In genomic region chr7:98407615-98408014, GRCm38 (mm10) we compare ENCODE assay signal across 21 mouse cellular contexts. TPM values are rescaled to one million over a fixed set of nuclear protein-coding genes. Genes with fewer than 3 reads are reported as not detected.
A peak's percentile ranks its signal among the peaks of the same experiment; 100 is the strongest.
DNase-seq lines count a peak whose midpoint lies in the region; ATAC-seq lines count a peak whose summit lies in the region.
"Had no signal": no experiment of that assay in that cellular context is flagged by ENCODE, and none has a peak within 500 bp of the region (broad histone marks: within the 10 kb centered on the region; RNA-seq: fewer than 3 reads in every experiment).

No protein-coding gene starts in this region.

- peak; percentile 68; the same call in 1 of the 2 replicates for ATAC-seq in common myeloid progenitor, adult 5-6 weeks (replicated peaks; ENCODE audit: low read depth, poor library complexity, severe bottlenecking)
- ATAC-seq in megakaryocyte, adult 5-6 weeks (ENCODE audit: poor library complexity, severe bottlenecking): peak; percentile 64
- no peak for ATAC-seq in megakaryocyte-erythroid progenitor cell, adult 5-6 weeks (replicated peaks; ENCODE audit: low FRiP score, low TSS enrichment, poor library complexity, severe bottlenecking)
- ATAC-seq: forebrain, embryonic 16.5 days; intestine, postnatal 0 days had no signal

- peak; percentile 60 for DNase-seq in A20 (ENCODE audit: low read depth, low spot score)
- no peak for DNase-seq in lung, postnatal 4 days
- DNase-seq in lung, postnatal 14 days: no peak
- DNase-seq: adrenal gland, adult 2 months; adrenal gland, postnatal 14 days; B cell, adult 2 months; cerebellum, adult 11-12 months; cerebellum, adult 8-10 months; cerebellum, postnatal 14 days; gastrocnemius, postnatal 10 days; gastrocnemius, postnatal 36 days; heart, adult 18-20 months; heart, postnatal 10 days; heart, postnatal 4 days had no signal

RNA-seq across cellular contexts. Expression of gene Gucy2d, which starts 32.6 kb away (rescaled TPM):
- total RNA-seq in common myeloid progenitor, adult 5-6 weeks (2017): not detected in 2 replicates
- not detected in 2 replicates for total RNA-seq in megakaryocyte, adult 5-6 weeks (2015)
- total RNA-seq in megakaryocyte, adult 5-6 weeks (2017): not detected in 2 replicates
- not detected in 2 replicates for total RNA-seq in megakaryocyte-erythroid progenitor cell, adult 5-6 weeks (2014; fragmentation: Nextera tagmentation)
- total RNA-seq in megakaryocyte-erythroid progenitor cell, adult 5-6 weeks (2017): not detected in 2 replicates
- total RNA-seq: adrenal gland, adult 2 months; adrenal gland, postnatal 14 days; adrenal gland, postnatal 4 days; gastrocnemius, postnatal 10 days; heart, postnatal 4 days; MEL had no signal

RNA-seq across cellular contexts. Expression of gene Tsku, which starts 46.5 kb away (rescaled TPM):
- total RNA-seq in common myeloid progenitor, adult 5-6 weeks (2017): not detected in 2 replicates
- total RNA-seq in megakaryocyte, adult 5-6 weeks (2015): not detected in 2 replicates
- total RNA-seq in megakaryocyte, adult 5-6 weeks (2017): 0.07 and 0.37 TPM in 2 replicates
- not detected in 2 replicates for total RNA-seq in megakaryocyte-erythroid progenitor cell, adult 5-6 weeks (2014; fragmentation: Nextera tagmentation)
- not detected in 2 replicates for total RNA-seq in megakaryocyte-erythroid progenitor cell, adult 5-6 weeks (2017)
